Mouse (Mus musculus) lung, postnatal 0 days (tissue): ENCODE results near the gene Afm. TPM values are rescaled to one million over a fixed set of nuclear protein-coding genes. Genes with fewer than 3 reads are reported as not detected.

Source experiments
- ATAC-seq: fragments of 200-750 bp; cut with Nextera tagmentation; 2 replicates; pipeline ENCODE4 v1.8.0; 2017; ENCODE audit warnings: moderate library complexity
- DNase-seq: peaks from one replicate; pipeline ENCODE4 v3.0.0-alpha.2; 2016; ENCODE audit warnings: low spot score
- H3K27ac ChIP-seq: fragments of 300-500 bp; sonication (generic); 2 replicates; pipeline ENCODE4 v1.5.1; 2014; ENCODE audit warnings: antibody characterized with exemption, mild to moderate bottlenecking, low read length, mixed read lengths
- H3K27me3 ChIP-seq: fragments of 300-500 bp; sonication (generic); replicated peaks from 2 replicates; pipeline ENCODE4 v1.6.1; 2014; ENCODE audit warnings: low read length, mixed read lengths; ENCODE audit not compliant: insufficient read depth
- H3K36me3 ChIP-seq: fragments of 300-500 bp; sonication (generic); 2 replicates; pipeline ENCODE4 v1.6.1; 2014; ENCODE audit warnings: low read length, mixed read lengths; ENCODE audit not compliant: insufficient read depth
- H3K4me1 ChIP-seq: fragments of 300-500 bp; sonication (generic); 2 replicates; pipeline ENCODE4 v1.6.1; 2014; ENCODE audit warnings: antibody characterized with exemption, low read depth, low read length, mixed read lengths; ENCODE audit not compliant: insufficient read depth
- H3K4me2 ChIP-seq: fragments of 300-500 bp; sonication (generic); replicated peaks from 2 replicates; pipeline ENCODE4 v1.6.1; 2014; ENCODE audit warnings: low read depth, mild to moderate bottlenecking, low read length, moderate library complexity, mixed read lengths
- H3K4me3 ChIP-seq: fragments of 300-500 bp; sonication (generic); 2 replicates; pipeline ENCODE4 v1.5.1; 2014; ENCODE audit warnings: low read depth, low read length
- H3K9ac ChIP-seq: fragments of 300-500 bp; sonication (generic); replicated peaks from 2 replicates; pipeline ENCODE4 v1.6.1; 2014; ENCODE audit warnings: low read depth, mild to moderate bottlenecking
- H3K9me3 ChIP-seq: fragments of 300-500 bp; sonication (generic); 2 replicates; pipeline ENCODE4 v1.6.1; 2016; ENCODE audit warnings: low read length, mixed read lengths
- CTCF ChIP-seq: IDR thresholded peaks from 2 replicates; pipeline ENCODE4 v1.5.1; 2016; ENCODE audit warnings: antibody characterized with exemption, mild to moderate bottlenecking
- EP300 ChIP-seq: IDR thresholded peaks from 2 replicates; pipeline ENCODE4 v1.6.1; 2016; ENCODE audit warnings: antibody characterized with exemption, mild to moderate bottlenecking, control low read depth
- WGBS: fragments of 180-500 bp; shearing (Covaris S2); extraction: QIAGEN DNeasy Blood & Tissue Kit; methylation state at CpG from one replicate; pipeline ENCODE4 v1.1.7; 2014; 5-methylcytosine and 5-hydroxymethylcytosine counted together
- polyA plus RNA-seq: library from polyadenylated mRNA; unstranded; fragments of >200 nt; fragmentation: Nextera tagmentation; extraction: Ambion mirVana; gene quantifications from 2 replicates; pipeline ENCODE4 v1.2.1, GENCODE M21; 2015

Afm gene
- polyA plus RNA-seq, 1 experiment from 2014 or later, result not detected

DNA sequence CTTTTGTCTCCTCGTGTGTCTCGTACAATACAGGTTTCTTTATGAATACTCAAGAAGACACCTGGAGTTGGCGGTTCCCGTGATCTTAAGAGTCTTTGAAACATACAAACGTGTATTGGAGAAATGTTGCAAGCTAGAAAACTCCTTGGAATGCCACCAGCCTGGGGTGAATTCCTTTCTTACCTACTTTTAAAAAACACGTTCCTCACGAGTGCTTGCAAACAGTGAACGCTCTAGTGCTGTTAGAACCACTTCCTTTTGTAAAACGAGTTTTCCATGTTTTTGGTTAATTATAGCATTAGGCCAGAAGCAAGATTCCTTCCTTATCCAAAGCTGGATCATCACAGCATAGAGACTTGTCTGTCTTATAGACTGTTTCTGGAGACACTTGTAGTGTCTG, 60.8 kb downstream of the Afm start:
- Histone ChIP-seq H3K9me3 (no peaks in the 10 kb centered on the region), H3K27me3 (no peaks in the 10 kb centered on the region), H3K4me1 (no peaks in the 10 kb centered on the region), H3K9ac (no peak overlapping the region), H3K4me3 (no peak overlapping the region), H3K36me3 (no peaks in the 10 kb centered on the region), H3K4me2 (no peak overlapping the region), H3K27ac (no peak overlapping the region)
- TF ChIP-seq EP300 (no peak), CTCF (no peak)
- ATAC-seq (peak; percentile 62), DNase-seq (peak; percentile 76)
- 60% methylated on average over 9 of the region's 9 CpGs for WGBS

DNA sequence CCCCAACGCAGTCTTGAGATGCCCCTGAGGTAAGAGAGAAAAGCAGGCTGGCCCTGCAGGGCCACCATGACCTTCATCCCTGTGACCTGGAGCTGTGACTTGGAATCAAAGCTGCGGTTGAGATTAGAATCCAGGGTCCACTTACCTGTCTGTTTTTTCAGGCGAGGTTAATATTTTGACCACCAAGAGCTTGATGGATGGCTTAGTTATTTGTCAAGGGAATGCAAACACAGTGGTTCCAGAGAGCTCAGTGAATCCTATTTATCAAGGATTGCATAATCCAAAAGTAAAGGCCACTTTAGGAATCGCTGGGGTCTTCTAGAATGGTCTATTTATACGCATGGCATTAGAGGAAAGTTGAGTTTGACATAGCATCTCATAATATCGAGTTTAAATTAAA, 63.4 kb downstream of the Afm start:
- Histone ChIP-seq H3K27ac (no peak overlapping the region), H3K9ac (no peak overlapping the region), H3K4me2 (no peak overlapping the region), H3K36me3 (no peaks in the 10 kb centered on the region), H3K4me3 (no peak overlapping the region), H3K4me1 (no peaks in the 10 kb centered on the region), H3K27me3 (no peaks in the 10 kb centered on the region), H3K9me3 (no peaks in the 10 kb centered on the region)
- ATAC-seq, result no peak
- no peak for DNase-seq
- TF ChIP-seq EP300, result no peak
- TF ChIP-seq CTCF, result no peak
- WGBS, result 70% methylated on average over 6 of the region's 6 CpGs

DNA sequence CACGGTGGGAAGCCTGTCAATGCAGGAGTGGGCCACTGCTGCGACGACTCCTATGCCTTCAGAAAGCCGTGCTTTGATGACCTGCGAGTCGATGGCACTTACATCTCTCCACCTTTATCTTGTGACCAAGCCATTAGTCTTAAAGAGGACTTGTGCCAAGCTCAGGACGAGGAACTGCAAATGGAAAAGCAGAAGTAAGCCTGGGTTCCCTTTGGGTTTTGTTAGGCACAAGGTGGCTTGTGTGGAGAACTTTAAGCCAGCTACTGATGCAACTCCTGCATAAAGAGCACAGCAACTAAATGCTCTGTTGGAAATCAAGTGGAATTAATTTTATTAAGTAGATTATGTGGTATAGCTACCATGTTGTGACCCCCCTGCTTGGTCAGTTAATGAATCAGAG, 66.1 kb downstream of the Afm start:
- 57% methylated on average over 7 of the region's 7 CpGs for WGBS
- no peak overlapping the region for H3K4me2 ChIP-seq
- no peaks in the 10 kb centered on the region for H3K36me3 ChIP-seq
- no peaks in the 10 kb centered on the region for H3K27me3 ChIP-seq
- peaks cover 3% of the 10 kb centered on the region; the same call in 1 of the 2 replicates for H3K4me1 ChIP-seq
- TF ChIP-seq EP300, result no peak
- no peak for TF ChIP-seq CTCF
- DNase-seq (no peak), ATAC-seq (no peak)
- H3K9ac ChIP-seq, result no peak overlapping the region
- H3K4me3 ChIP-seq, result no peak overlapping the region
- H3K27ac ChIP-seq, result no peak overlapping the region
- no peaks in the 10 kb centered on the region for H3K9me3 ChIP-seq

DNA sequence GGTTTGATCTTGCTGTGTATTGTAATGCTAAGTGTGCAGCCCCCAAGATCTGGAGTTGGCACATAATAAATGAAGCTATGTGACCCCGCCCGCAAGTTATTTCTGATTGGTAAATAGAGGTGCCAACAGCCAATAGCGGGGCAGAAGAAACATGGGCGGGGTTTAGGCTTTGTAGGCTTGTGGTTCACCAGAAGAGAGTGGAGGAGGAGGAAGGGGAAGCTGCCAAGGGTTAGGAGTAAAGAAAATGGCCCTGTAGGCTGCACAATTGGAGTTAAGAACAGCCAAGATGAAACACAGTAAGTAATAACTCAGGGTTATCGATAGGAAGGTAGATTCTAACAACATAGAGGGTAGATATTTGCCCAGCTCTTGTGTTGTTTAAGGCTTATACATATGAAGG, 67.8 kb downstream of the Afm start:
- no peaks in the 10 kb centered on the region for H3K27me3 ChIP-seq
- H3K4me3 ChIP-seq, result no peak overlapping the region
- no peaks in the 10 kb centered on the region for H3K36me3 ChIP-seq
- no peaks in the 10 kb centered on the region for H3K9me3 ChIP-seq
- 73% methylated on average over 5 of the region's 5 CpGs for WGBS
- no peak overlapping the region for H3K27ac ChIP-seq
- DNase-seq, result no peak
- TF ChIP-seq CTCF, result no peak
- TF ChIP-seq EP300, result no peak
- H3K4me2 ChIP-seq, result no peak overlapping the region
- ATAC-seq, result no peak
- peaks cover 3% of the 10 kb centered on the region; the same call in 1 of the 2 replicates for H3K4me1 ChIP-seq
- H3K9ac ChIP-seq, result no peak overlapping the region

DNA sequence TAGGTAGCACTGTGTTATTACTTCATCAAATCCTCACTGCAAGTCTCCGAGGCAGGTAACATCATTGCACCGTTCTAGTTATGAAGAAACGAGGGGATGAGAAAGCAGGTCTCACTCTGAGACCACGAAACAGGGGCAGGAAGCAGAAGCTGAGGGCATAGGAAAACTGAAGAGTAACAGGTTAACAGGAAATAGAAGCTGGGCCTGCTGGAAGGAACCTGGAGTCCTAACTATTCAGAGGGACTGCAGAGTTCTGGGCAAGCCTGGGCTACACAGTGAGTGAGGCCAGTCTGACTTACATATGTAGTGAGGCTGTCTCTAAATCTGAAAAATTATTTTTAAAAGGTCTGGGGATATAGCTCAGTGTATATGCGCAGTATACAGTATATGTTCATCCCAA, 69.4 kb downstream of the Afm start:
- Histone ChIP-seq H3K9me3 (no peaks in the 10 kb centered on the region), H3K27ac (no peak overlapping the region), H3K9ac (no peak overlapping the region), H3K36me3 (no peaks in the 10 kb centered on the region), H3K4me3 (no peak overlapping the region), H3K4me2 (no peak overlapping the region), H3K27me3 (no peaks in the 10 kb centered on the region), H3K4me1 (peaks cover 3% of the 10 kb centered on the region; the same call in 1 of the 2 replicates)
- 91% methylated on average over 5 of the region's 5 CpGs for WGBS
- ATAC-seq, result no peak
- DNase-seq, result no peak
- no peak for TF ChIP-seq EP300
- no peak for TF ChIP-seq CTCF

DNA sequence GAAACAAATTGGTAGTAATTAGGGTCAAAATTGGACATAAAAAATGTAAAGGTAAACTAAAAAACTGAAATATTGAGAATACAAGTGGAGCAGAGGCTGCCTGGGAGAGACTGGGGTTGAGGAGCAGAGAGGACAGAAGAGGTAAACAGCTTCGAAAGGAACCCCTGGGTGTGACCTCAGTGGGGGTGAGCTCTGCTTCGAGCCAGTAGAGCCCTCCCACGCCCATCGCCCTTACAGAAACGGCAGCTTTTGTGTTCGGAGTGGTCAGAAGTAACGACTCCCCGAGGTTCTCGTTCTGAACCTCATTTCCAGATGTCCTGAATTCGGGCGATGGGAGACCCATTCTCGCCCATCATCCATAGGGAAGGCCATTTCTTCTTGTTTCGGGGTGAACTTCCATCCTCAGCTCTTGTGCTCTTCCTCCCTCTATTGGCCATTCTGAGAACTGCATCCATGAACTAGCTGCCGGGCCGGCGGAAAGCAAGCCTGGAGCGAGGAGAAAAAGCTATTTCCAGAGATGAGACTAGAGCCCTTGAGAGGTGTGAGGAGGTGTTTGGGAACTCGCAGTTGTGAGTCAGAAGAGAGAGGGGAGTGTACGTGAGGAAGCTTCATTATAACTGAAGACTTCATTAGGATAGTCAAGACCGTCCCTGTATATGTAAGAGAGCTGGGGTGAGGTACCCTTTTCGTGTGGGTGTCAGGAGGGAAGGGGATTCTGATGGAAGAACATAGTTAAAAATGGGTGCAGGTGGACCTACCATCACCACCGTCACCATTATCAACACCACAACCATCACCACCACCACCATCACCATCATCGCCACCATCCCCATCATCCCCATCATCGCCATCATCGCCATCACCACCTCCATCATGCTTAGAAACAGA, 70.2 kb downstream of the Afm start:
- Histone ChIP-seq H3K27ac (no peak overlapping the region), H3K9me3 (no peaks in the 10 kb centered on the region), H3K9ac (no peak overlapping the region), H3K4me1 (peaks cover 3% of the 10 kb centered on the region; the same call in 1 of the 2 replicates), H3K4me2 (peak overlapping the region; percentile 49), H3K27me3 (no peaks in the 10 kb centered on the region), H3K36me3 (no peaks in the 10 kb centered on the region), H3K4me3 (peak overlapping the region; percentile 24; the same call in 1 of the 2 replicates)
- WGBS, result 23% methylated on average over 25 of the region's 25 CpGs
- DNase-seq (peak; percentile 82), ATAC-seq (peak; percentile 47; the same call in 1 of the 2 replicates)
- TF ChIP-seq CTCF (peak; percentile 97), EP300 (no peak)
